Mouse (Mus musculus) neutrophil, adult 65 days (primary cell): ENCODE results near the gene Obox7. TPM values are rescaled to one million over a fixed set of nuclear protein-coding genes. Genes with fewer than 3 reads are reported as not detected.

ENCODE experiments used
- total RNA-seq: library from RNA; stranded (reverse); gene quantifications from 2 replicates; pipeline ENCODE4 v1.2.4, GENCODE M21; 2023

Obox7 gene
- total RNA-seq: not detected in 2 replicates

GRCm38 (mm10) chr7:14659196-14659595 is at the start of gene Obox7:
Gene Obox7, plus strand, starts transcription at chr7:14659496.

Other genes with a start within 250 kb of the Obox7 start
- gene Sult2a8, start 212.7 kb upstream of the Obox7 start, total RNA-seq: not detected in 2 replicates
- not detected in 2 replicates for gene Sult2a7, start 165.3 kb upstream of the Obox7 start, total RNA-seq
- not detected in 2 replicates for gene Vmn1r90, start 96.0 kb upstream of the Obox7 start, total RNA-seq